Mouse (Mus musculus): ENCODE measurements at regions not wholly inside any gene's neighbourhood (a gene's known extent, or its start where the extent isn't known, plus 50 kb on each side); places are given as distances from the start of the nearest gene placed in this dataset.
A peak's percentile ranks its signal among the peaks of the same experiment; 100 is the strongest.

DNA sequence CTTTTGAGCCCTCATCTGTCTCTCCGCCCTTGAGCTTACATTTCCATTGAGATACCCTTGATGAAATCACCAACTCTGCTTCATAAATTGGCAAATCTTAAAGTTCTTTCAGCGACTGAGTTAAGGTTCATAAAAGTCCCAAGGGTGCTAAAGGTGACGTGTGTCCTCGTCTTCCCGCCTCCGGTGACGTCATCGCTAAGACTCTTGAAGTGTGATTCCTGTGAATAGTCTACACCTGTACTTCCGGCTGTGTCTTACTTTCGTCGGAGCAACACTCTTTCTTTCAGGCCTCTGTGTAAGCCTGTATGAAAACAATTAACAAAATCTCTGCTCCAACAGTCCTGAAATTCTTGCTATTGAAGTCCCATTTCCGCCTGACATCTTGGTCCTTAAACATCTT is 60.4 kb upstream of the Atp11b start:
- DNase-seq (ENCODE audit: low read depth, low spot score), result no peak
- Histone ChIP-seq H3K4me1 (ENCODE audit: control insufficient read depth in 1 of 2, insufficient read depth in 2 of 2, low read length in 2 of 2) (peaks cover 3 to 5% of the 10 kb centered on the region in 2 experiments; a peak in 3 of 4 replicates), H3K4me3 (ENCODE audit: control insufficient read depth in 1 of 2, insufficient read depth in 1 of 2, low read depth in 2 of 2, low read length in 2 of 2) (peak overlapping the region in 1 of 2 experiments; percentile 22; a peak in 1 of 4 replicates), H3K36me3 (ENCODE audit: control insufficient read depth in 1 of 2, insufficient read depth in 2 of 2, low read length in 2 of 2) (peaks cover 0 to 3% of the 10 kb centered on the region in 2 experiments; a peak in 2 of 4 replicates), H3K79me2 (ENCODE audit: control insufficient read depth, insufficient read depth, low read length, poor library complexity) (no peaks in the 10 kb centered on the region), H3K9ac (ENCODE audit: control insufficient read depth, low read depth, low read length, poor library complexity, severe bottlenecking) (peak overlapping the region; percentile 38), H3K27me3 (ENCODE audit: control insufficient read depth in 1 of 2, insufficient read depth in 2 of 2, low read length in 2 of 2) (no peaks in the 10 kb centered on the region), H3K27ac (ENCODE audit: control insufficient read depth, low read depth, low read length) (0 out of 2 replicates have a peak overlapping the region, but pooled peaks have one; percentile 34), H3K9me3 (replicated peaks; ENCODE audit: insufficient read depth, low read length) (no peaks in the 10 kb centered on the region)
- TF ChIP-seq JUND (IDR thresholded peaks at IDR 0.05; ENCODE audit: low read depth, low read length) (no peak), ZMIZ1 (IDR thresholded peaks at IDR 0.05; ENCODE audit: low read depth, low read length) (no peak), MYC (IDR thresholded peaks at IDR 0.05; ENCODE audit: low read depth, low read length) (no peak), NELFE (IDR thresholded peaks at IDR 0.05; ENCODE audit: low read depth, low read length) (no peak), MEF2A (IDR thresholded peaks at IDR 0.05; ENCODE audit: extremely low read depth, insufficient replicate concordance, low read depth, low read length, poor library complexity, severe bottlenecking) (no peak), MAX (IDR thresholded peaks at IDR 0.05; ENCODE audit: low read length) (no peak), ZC3H11A (IDR thresholded peaks at IDR 0.05; ENCODE audit: low read depth, low read length) (no peak), KAT2A (conservative IDR thresholded peaks at IDR 0.05; ENCODE audit: low read depth, low read length) (no peak), MXI1 (IDR thresholded peaks at IDR 0.05; ENCODE audit: low read depth, low read length) (no peak), E2F4 (IDR thresholded peaks at IDR 0.05; ENCODE audit: borderline replicate concordance, low read depth, low read length) (no peak), TCF12 (IDR thresholded peaks at IDR 0.05; ENCODE audit: low read depth, low read length) (no peak), RCOR1 (IDR thresholded peaks at IDR 0.05; ENCODE audit: low read depth, low read length) (no peak), CHD1 (IDR thresholded peaks at IDR 0.05; ENCODE audit: low read depth, low read length) (no peak), UBTF (IDR thresholded peaks at IDR 0.05; ENCODE audit: borderline replicate concordance, insufficient read depth, low read depth, low read length) (no peak)

DNA sequence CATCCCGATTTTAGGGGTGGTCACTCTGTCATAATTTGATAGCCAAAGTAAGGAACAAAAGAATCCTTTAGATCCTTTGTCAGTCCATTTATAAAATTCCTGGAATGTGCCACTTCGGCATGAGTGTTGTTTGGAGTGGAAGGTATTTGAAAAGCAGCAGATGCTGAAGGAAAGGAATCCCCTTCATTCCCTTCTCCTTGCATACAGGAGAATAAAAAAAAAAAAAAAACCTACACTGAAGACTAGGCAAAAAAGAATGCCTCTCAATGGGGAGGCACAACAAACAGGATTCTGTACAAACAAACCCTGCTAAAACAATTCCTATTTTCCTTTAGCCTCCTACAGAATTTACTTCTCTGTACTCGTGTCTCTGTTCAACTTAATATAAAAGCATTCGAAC is 59.7 kb upstream of the Atp11b start:
- H3K9ac ChIP-seq (ENCODE audit: control insufficient read depth, low read depth, low read length, poor library complexity, severe bottlenecking), result no peak overlapping the region
- no peak overlapping the region for H3K4me3 ChIP-seq (ENCODE audit: control insufficient read depth in 1 of 2, insufficient read depth in 1 of 2, low read depth in 2 of 2, low read length in 2 of 2)
- H3K79me2 ChIP-seq (ENCODE audit: control insufficient read depth, insufficient read depth, low read length, poor library complexity), result no peaks in the 10 kb centered on the region
- H3K9me3 ChIP-seq (replicated peaks; ENCODE audit: insufficient read depth, low read length), result no peaks in the 10 kb centered on the region
- no peaks in the 10 kb centered on the region for H3K27me3 ChIP-seq (ENCODE audit: control insufficient read depth in 1 of 2, insufficient read depth in 2 of 2, low read length in 2 of 2)
- no peak for DNase-seq (ENCODE audit: low read depth, low spot score)
- peaks cover 3 to 10% of the 10 kb centered on the region in 2 experiments; a peak in 3 of 4 replicates for H3K4me1 ChIP-seq (ENCODE audit: control insufficient read depth in 1 of 2, insufficient read depth in 2 of 2, low read length in 2 of 2)
- TF ChIP-seq ZNF384 (IDR thresholded peaks at IDR 0.05; ENCODE audit: low read depth, low read length), result peak; percentile 73
- TF ChIP-seq USF1 (IDR thresholded peaks at IDR 0.05; ENCODE audit: low read depth, low read length), result no peak
- peaks cover 0 to 5% of the 10 kb centered on the region in 2 experiments; a peak in 1 of 4 replicates for H3K36me3 ChIP-seq (ENCODE audit: control insufficient read depth in 1 of 2, insufficient read depth in 2 of 2, low read length in 2 of 2)
- H3K27ac ChIP-seq (ENCODE audit: control insufficient read depth, low read depth, low read length), result no peak overlapping the region

Measured in MEL (cell line).